Mouse (Mus musculus) hindbrain, embryonic 14.5 days (tissue): ENCODE measurements around the gene Pidd1. TPM values are rescaled to one million over a fixed set of nuclear protein-coding genes. Genes with fewer than 3 reads are reported as not detected.

Experiments
- ATAC-seq: fragments of 200-750 bp; cut with Nextera tagmentation; 2 replicates; pipeline ENCODE4 v1.8.0; 2017; ENCODE audit warnings: moderate number of reproducible peaks, mild to moderate bottlenecking, moderate TSS enrichment, moderate library complexity; ENCODE audit not compliant: low FRiP score
- DNase-seq: peaks from one replicate; pipeline ENCODE4 v3.0.0-alpha.2; 2015; ENCODE audit warnings: low spot score
- H3K27ac ChIP-seq: fragments of 300-500 bp; sonication (generic); 2 replicates; pipeline ENCODE4 v1.5.1; 2014; ENCODE audit warnings: mild to moderate bottlenecking, moderate library complexity
- H3K27me3 ChIP-seq: fragments of 300-500 bp; sonication (generic); 2 replicates; pipeline ENCODE4 v1.6.1; 2014; ENCODE audit warnings: mild to moderate bottlenecking, low read length, mixed read lengths; ENCODE audit not compliant: control insufficient read depth, insufficient read depth
- H3K36me3 ChIP-seq: fragments of 300-500 bp; sonication (generic); replicated peaks from 2 replicates; pipeline ENCODE4 v1.6.1; 2014; ENCODE audit not compliant: control insufficient read depth, insufficient read depth
- H3K4me1 ChIP-seq: fragments of 300-500 bp; sonication (generic); replicated peaks from 2 replicates; pipeline ENCODE4 v1.6.1; 2014; ENCODE audit warnings: antibody characterized with exemption, low read length, mixed read lengths; ENCODE audit not compliant: control insufficient read depth, insufficient read depth
- H3K4me2 ChIP-seq: fragments of 300-500 bp; sonication (generic); replicated peaks from 2 replicates; pipeline ENCODE4 v1.6.1; 2014; ENCODE audit warnings: mild to moderate bottlenecking, moderate library complexity
- H3K4me3 ChIP-seq: fragments of 300-500 bp; sonication (generic); replicated peaks from 2 replicates; pipeline ENCODE4 v1.5.1; 2014; ENCODE audit warnings: mild to moderate bottlenecking, low read length
- H3K9ac ChIP-seq: fragments of 300-500 bp; sonication (generic); 2 replicates; pipeline ENCODE4 v1.6.1; 2014
- H3K9me3 ChIP-seq: fragments of 300-500 bp; sonication (generic); 2 replicates; pipeline ENCODE4 v1.6.1; 2016; ENCODE audit warnings: low read length; ENCODE audit not compliant: control insufficient read depth
- WGBS: fragments of 180-500 bp; shearing (Covaris S2); extraction: QIAGEN DNeasy Blood & Tissue Kit; methylation state at CpG from one replicate; pipeline ENCODE4 v1.1.7; 2014; 5-methylcytosine and 5-hydroxymethylcytosine counted together
- polyA plus RNA-seq: library from polyadenylated mRNA; unstranded; fragments of >200 nt; fragmentation: Nextera tagmentation; extraction: Ambion mirVana; gene quantifications from 2 replicates; pipeline ENCODE4 v1.2.1, GENCODE M21; 2014

Gene Pidd1
- polyA plus RNA-seq, 1 experiment from 2014 or later = 4.2 TPM

- peaks cover 10% of the 10 kb centered on the region; the same call in 1 of the 2 replicates for H3K27me3 ChIP-seq
- peak overlapping the region; percentile 70 for H3K4me3 ChIP-seq
- 4% methylated on average over 11 of the region's 11 CpGs for WGBS
- H3K4me2 ChIP-seq = peak overlapping the region; percentile 90
- peaks cover 26% of the 10 kb centered on the region for H3K4me1 ChIP-seq
- peak; percentile 3; the same call in 1 of the 2 replicates for ATAC-seq
- peak overlapping the region; percentile 75; the same call in 1 of the 2 replicates for H3K27ac ChIP-seq
- H3K9ac ChIP-seq = peak overlapping the region; percentile 80
- H3K9me3 ChIP-seq = no peaks in the 10 kb centered on the region
- no peak for DNase-seq
- H3K36me3 ChIP-seq = no peaks in the 10 kb centered on the region; the same call in 1 of the 2 replicates
Measured at GRCm38 (mm10) chr7:141482531-141483024, 38.8 kb upstream of the Pidd1 start.

GRCm38 (mm10) chr7:141481498-141482401 lies 37.9 kb upstream of the Pidd1 start:
- ATAC-seq (peak; percentile 63), DNase-seq (peak; percentile 56)
- Histone ChIP-seq H3K9me3 (no peaks in the 10 kb centered on the region), H3K9ac (peak overlapping the region; percentile 80), H3K27me3 (peaks cover 10% of the 10 kb centered on the region; the same call in 1 of the 2 replicates), H3K4me2 (peak overlapping the region; percentile 90), H3K27ac (peak overlapping the region; percentile 75), H3K4me1 (peaks cover 18% of the 10 kb centered on the region), H3K4me3 (peak overlapping the region; percentile 70), H3K36me3 (no peaks in the 10 kb centered on the region; the same call in 1 of the 2 replicates)
- under 1% methylated on average over 78 of the region's 81 CpGs for whole genome bisulfite sequencing

- Histone ChIP-seq H3K9me3 (no peaks in the 10 kb centered on the region), H3K27ac (no peak overlapping the region; the same call in 1 of the 2 replicates), H3K27me3 (peaks cover 14% of the 10 kb centered on the region; the same call in 1 of the 2 replicates), H3K36me3 (no peaks in the 10 kb centered on the region), H3K4me1 (peaks cover 20% of the 10 kb centered on the region), H3K4me3 (peak overlapping the region; percentile 70), H3K4me2 (peak overlapping the region; percentile 90), H3K9ac (peak overlapping the region; percentile 80)
- peak; percentile 49 for ATAC-seq
- peak; percentile 81 for DNase-seq
- WGBS = 10% methylated on average over 10 of the region's 10 CpGs
Measured at GRCm38 (mm10) chr7:141480842-141481497, 37.1 kb upstream of the Pidd1 start.

GRCm38 (mm10) chr7:141478270-141478748 lies 34.5 kb upstream of the Pidd1 start:
- H3K4me1 ChIP-seq = peaks cover 32% of the 10 kb centered on the region

GRCm38 (mm10) chr7:141477578-141478269 lies 33.9 kb upstream of the Pidd1 start:
- Histone ChIP-seq H3K27me3 (0 out of 2 replicates have a peak, but pooled peaks cover 9% of the 10 kb centered on the region), H3K27ac (0 out of 2 replicates have a peak overlapping the region, but pooled peaks have one; percentile 41), H3K4me1 (peaks cover 26% of the 10 kb centered on the region), H3K4me2 (peak overlapping the region; percentile 63), H3K36me3 (peaks cover 1% of the 10 kb centered on the region), H3K9ac (no peak overlapping the region), H3K4me3 (no peak overlapping the region), H3K9me3 (no peaks in the 10 kb centered on the region)
- DNase-seq (no peak), ATAC-seq (no peak)
- WGBS = 62% methylated on average over 4 of the region's 4 CpGs

More at GRCm38 (mm10) chr7:141478270-141478748, 34.5 kb upstream of the Pidd1 start:
- H3K9me3 ChIP-seq = no peaks in the 10 kb centered on the region
- H3K4me3 ChIP-seq = no peak overlapping the region
- H3K36me3 ChIP-seq = no peaks in the 10 kb centered on the region
- H3K27me3 ChIP-seq = peaks cover 15% of the 10 kb centered on the region; the same call in 1 of the 2 replicates
- WGBS = 79% methylated on average over 5 of the region's 5 CpGs
- H3K9ac ChIP-seq = no peak overlapping the region
- no peak overlapping the region for H3K4me2 ChIP-seq
- ATAC-seq (no peak), DNase-seq (no peak)
- H3K27ac ChIP-seq = no peak overlapping the region

GRCm38 (mm10) chr7:141476981-141477370 lies 33.2 kb upstream of the Pidd1 start:
- no peak for ATAC-seq
- H3K4me1 ChIP-seq = peaks cover 20% of the 10 kb centered on the region
- no peak overlapping the region for H3K4me3 ChIP-seq
- DNase-seq = no peak
- peaks cover 9% of the 10 kb centered on the region for H3K36me3 ChIP-seq
- peak overlapping the region; percentile 41; the same call in 1 of the 2 replicates for H3K27ac ChIP-seq
- H3K9me3 ChIP-seq = no peaks in the 10 kb centered on the region
- WGBS = 28% methylated on average over 7 of the region's 7 CpGs
- 0 out of 2 replicates have a peak, but pooled peaks cover 7% of the 10 kb centered on the region for H3K27me3 ChIP-seq
- H3K9ac ChIP-seq = no peak overlapping the region
- peak overlapping the region; percentile 63 for H3K4me2 ChIP-seq

GRCm38 (mm10) chr7:141476226-141476980 lies 32.6 kb upstream of the Pidd1 start:
- 8% methylated on average over 17 of the region's 17 CpGs for WGBS
- Histone ChIP-seq H3K4me3 (peak overlapping the region; percentile 69), H3K9me3 (no peaks in the 10 kb centered on the region), H3K36me3 (peaks cover 14% of the 10 kb centered on the region), H3K9ac (no peak overlapping the region), H3K27ac (peak overlapping the region; percentile 47; the same call in 1 of the 2 replicates), H3K4me2 (peak overlapping the region; percentile 63), H3K4me1 (peaks cover 20% of the 10 kb centered on the region), H3K27me3 (0 out of 2 replicates have a peak, but pooled peaks cover 7% of the 10 kb centered on the region)
- ATAC-seq = no peak
- DNase-seq = peak; percentile 31

- ATAC-seq = no peak
- H3K27me3 ChIP-seq = 0 out of 2 replicates have a peak, but pooled peaks cover 7% of the 10 kb centered on the region
Measured at GRCm38 (mm10) chr7:141475805-141476158, 32.0 kb upstream of the Pidd1 start.

More at GRCm38 (mm10) chr7:141475805-141476158, 32.0 kb upstream of the Pidd1 start:
- H3K27ac ChIP-seq = peak overlapping the region; percentile 47; the same call in 1 of the 2 replicates
- peaks cover 20% of the 10 kb centered on the region for H3K4me1 ChIP-seq
- H3K9me3 ChIP-seq = no peaks in the 10 kb centered on the region
- WGBS = 2% methylated on average over 12 of the region's 12 CpGs
- peak overlapping the region; percentile 69 for H3K4me3 ChIP-seq
- no peak for DNase-seq
- H3K9ac ChIP-seq = peak overlapping the region; percentile 94
- H3K36me3 ChIP-seq = peaks cover 20% of the 10 kb centered on the region
- H3K4me2 ChIP-seq = peak overlapping the region; percentile 63
